Mouse (Mus musculus) midbrain, embryonic 15.5 days (tissue): Measurements from ENCODE around the gene Atg16l2. TPM values are rescaled to one million over a fixed set of nuclear protein-coding genes. Genes with fewer than 3 reads are reported as not detected.

ENCODE experiments used
- ATAC-seq: fragments of 200-750 bp; cut with Nextera tagmentation; replicated peaks from 2 replicates; pipeline ENCODE4 v1.8.0; 2017; ENCODE audit warnings: moderate TSS enrichment
- H3K27ac ChIP-seq: fragments of 300-500 bp; sonication (generic); 2 replicates; pipeline ENCODE4 v1.5.1; 2015; ENCODE audit warnings: mild to moderate bottlenecking, inconsistent platforms
- H3K27me3 ChIP-seq: fragments of 300-500 bp; sonication (generic); replicated peaks from 2 replicates; pipeline ENCODE4 v1.6.1; 2015; ENCODE audit warnings: inconsistent platforms
- H3K36me3 ChIP-seq: fragments of 300-500 bp; sonication (generic); replicated peaks from 2 replicates; pipeline ENCODE4 v1.6.1; 2015; ENCODE audit warnings: inconsistent platforms
- H3K4me1 ChIP-seq: fragments of 300-500 bp; sonication (generic); 2 replicates; pipeline ENCODE4 v1.6.1; 2015; ENCODE audit warnings: inconsistent platforms
- H3K4me2 ChIP-seq: fragments of 300-500 bp; sonication (generic); 2 replicates; pipeline ENCODE4 v1.6.1; 2015; ENCODE audit warnings: inconsistent platforms, mild to moderate bottlenecking, moderate library complexity
- H3K4me3 ChIP-seq: fragments of 300-500 bp; sonication (generic); 2 replicates; pipeline ENCODE4 v1.5.1; 2015; ENCODE audit warnings: mild to moderate bottlenecking, inconsistent platforms
- H3K9ac ChIP-seq: fragments of 300-500 bp; sonication (generic); 2 replicates; pipeline ENCODE4 v1.6.1; 2015; ENCODE audit warnings: mild to moderate bottlenecking, inconsistent platforms
- H3K9me3 ChIP-seq: fragments of 300-500 bp; sonication (generic); 2 replicates; pipeline ENCODE4 v1.6.1; 2016; ENCODE audit warnings: inconsistent platforms
- WGBS: fragments of 180-500 bp; shearing (Covaris S2); methylation state at CpG from one replicate; pipeline ENCODE4 v1.1.7; 2015; ENCODE audit warnings: mixed read lengths; 5-methylcytosine and 5-hydroxymethylcytosine counted together
- polyA plus RNA-seq: library from polyadenylated mRNA; unstranded; fragments of >200 nt; fragmentation: Nextera tagmentation; extraction: Ambion mirVana; gene quantifications from 2 replicates; pipeline ENCODE4 v1.2.1, GENCODE M21; 2015

Gene Atg16l2
- polyA plus RNA-seq, 1 experiment from 2014 or later, result 26.9 TPM

GRCm38 (mm10) chr7:101287820-101288219, 14.2 kb downstream of the Atg16l2 start:
- 91% methylated on average over 2 of the region's 2 CpGs for WGBS
- no peak overlapping the region for H3K4me2 ChIP-seq
- no peaks in the 10 kb centered on the region for H3K4me1 ChIP-seq
- no peaks in the 10 kb centered on the region for H3K9me3 ChIP-seq
- no peaks in the 10 kb centered on the region for H3K27me3 ChIP-seq
- no peak for ATAC-seq
- no peak overlapping the region for H3K9ac ChIP-seq
- H3K36me3 ChIP-seq, result peaks cover 12% of the 10 kb centered on the region; the same call in 1 of the 2 replicates
- no peak overlapping the region for H3K27ac ChIP-seq
- no peak overlapping the region for H3K4me3 ChIP-seq

- H3K27me3 ChIP-seq, result no peaks in the 10 kb centered on the region
- H3K9ac ChIP-seq, result no peak overlapping the region
- no peaks in the 10 kb centered on the region for H3K4me1 ChIP-seq
- H3K4me2 ChIP-seq, result no peak overlapping the region
- H3K4me3 ChIP-seq, result no peak overlapping the region
- no peak overlapping the region for H3K27ac ChIP-seq
- H3K9me3 ChIP-seq, result no peaks in the 10 kb centered on the region
- peaks cover 12% of the 10 kb centered on the region; the same call in 1 of the 2 replicates for H3K36me3 ChIP-seq
- 82% methylated on average over 4 of the region's 4 CpGs for WGBS
- ATAC-seq, result no peak
These were observed 15.2 kb downstream of the Atg16l2 start for GRCm38 (mm10) chr7:101286891-101287290.

GRCm38 (mm10) chr7:101284504-101284903, 17.5 kb downstream of the Atg16l2 start:
- WGBS, result 97% methylated on average over 1 of the region's 1 CpGs
- Histone ChIP-seq H3K4me3 (no peak overlapping the region), H3K9ac (no peak overlapping the region), H3K4me2 (no peak overlapping the region), H3K36me3 (peaks cover 9% of the 10 kb centered on the region; the same call in 1 of the 2 replicates), H3K4me1 (no peaks in the 10 kb centered on the region), H3K27ac (no peak overlapping the region), H3K27me3 (no peaks in the 10 kb centered on the region), H3K9me3 (no peaks in the 10 kb centered on the region)
- no peak for ATAC-seq

- H3K36me3 ChIP-seq, result peaks cover 23% of the 10 kb centered on the region; the same call in 1 of the 2 replicates
- no peaks in the 10 kb centered on the region for H3K4me1 ChIP-seq
- H3K9ac ChIP-seq, result no peak overlapping the region
- 82% methylated on average over 3 of the region's 3 CpGs for WGBS
- H3K4me2 ChIP-seq, result no peak overlapping the region
- H3K4me3 ChIP-seq, result no peak overlapping the region
- ATAC-seq, result no peak
- no peaks in the 10 kb centered on the region for H3K9me3 ChIP-seq
- no peaks in the 10 kb centered on the region for H3K27me3 ChIP-seq
- no peak overlapping the region for H3K27ac ChIP-seq
These were observed 19.3 kb downstream of the Atg16l2 start for GRCm38 (mm10) chr7:101282721-101283120.

- WGBS, result 91% methylated on average over 8 of the region's 8 CpGs
These were observed 29.4 kb downstream of the Atg16l2 start for GRCm38 (mm10) chr7:101272466-101273160.

GRCm38 (mm10) chr7:101271602-101272001, 30.4 kb downstream of the Atg16l2 start:
- Histone ChIP-seq H3K27ac (no peak overlapping the region), H3K9ac (no peak overlapping the region), H3K4me3 (no peak overlapping the region), H3K36me3 (peaks cover 19% of the 10 kb centered on the region; the same call in 1 of the 2 replicates), H3K27me3 (no peaks in the 10 kb centered on the region), H3K4me1 (no peaks in the 10 kb centered on the region), H3K4me2 (no peak overlapping the region), H3K9me3 (no peaks in the 10 kb centered on the region)
- ATAC-seq, result no peak
- 82% methylated on average over 1 of the region's 1 CpGs for WGBS

More at GRCm38 (mm10) chr7:101272466-101273160, 29.4 kb downstream of the Atg16l2 start:
- ATAC-seq, result no peak
- no peak overlapping the region for H3K4me3 ChIP-seq
- peaks cover 15% of the 10 kb centered on the region; the same call in 1 of the 2 replicates for H3K36me3 ChIP-seq
- H3K4me1 ChIP-seq, result no peaks in the 10 kb centered on the region
- H3K9ac ChIP-seq, result no peak overlapping the region
- no peak overlapping the region for H3K4me2 ChIP-seq
- H3K9me3 ChIP-seq, result no peaks in the 10 kb centered on the region
- no peaks in the 10 kb centered on the region for H3K27me3 ChIP-seq
- no peak overlapping the region for H3K27ac ChIP-seq

- H3K9ac ChIP-seq, result no peak overlapping the region
- no peak for ATAC-seq
- no peak overlapping the region for H3K27ac ChIP-seq
- H3K9me3 ChIP-seq, result no peaks in the 10 kb centered on the region
- no peaks in the 10 kb centered on the region for H3K27me3 ChIP-seq
- no peak overlapping the region for H3K4me2 ChIP-seq
- H3K4me3 ChIP-seq, result no peak overlapping the region
- peaks cover 13% of the 10 kb centered on the region; the same call in 1 of the 2 replicates for H3K36me3 ChIP-seq
- WGBS, result 79% methylated on average over 3 of the region's 3 CpGs
- H3K4me1 ChIP-seq, result no peaks in the 10 kb centered on the region
These were observed 34.4 kb downstream of the Atg16l2 start for GRCm38 (mm10) chr7:101267457-101268259.

GRCm38 (mm10) chr7:101263511-101263910, 38.5 kb downstream of the Atg16l2 start:
- Histone ChIP-seq H3K9me3 (no peaks in the 10 kb centered on the region), H3K27me3 (no peaks in the 10 kb centered on the region), H3K27ac (no peak overlapping the region), H3K9ac (no peak overlapping the region), H3K4me3 (no peak overlapping the region), H3K36me3 (peaks cover 20% of the 10 kb centered on the region; the same call in 1 of the 2 replicates), H3K4me1 (no peaks in the 10 kb centered on the region), H3K4me2 (no peak overlapping the region)
- no peak for ATAC-seq

- Histone ChIP-seq H3K9me3 (no peaks in the 10 kb centered on the region), H3K27ac (no peak overlapping the region), H3K4me1 (no peaks in the 10 kb centered on the region), H3K36me3 (peaks cover 15% of the 10 kb centered on the region; the same call in 1 of the 2 replicates), H3K4me2 (no peak overlapping the region), H3K4me3 (no peak overlapping the region), H3K9ac (no peak overlapping the region), H3K27me3 (no peaks in the 10 kb centered on the region)
- no peak for ATAC-seq
- WGBS, result 68% methylated on average over 4 of the region's 4 CpGs
These were observed 40.0 kb downstream of the Atg16l2 start for GRCm38 (mm10) chr7:101261941-101262546.

- ATAC-seq, result no peak
- no peak overlapping the region for H3K9ac ChIP-seq
- no peaks in the 10 kb centered on the region for H3K4me1 ChIP-seq
- peaks cover 19% of the 10 kb centered on the region; the same call in 1 of the 2 replicates for H3K36me3 ChIP-seq
- H3K4me2 ChIP-seq, result no peak overlapping the region
- H3K27ac ChIP-seq, result no peak overlapping the region
- no peaks in the 10 kb centered on the region for H3K9me3 ChIP-seq
- H3K27me3 ChIP-seq, result no peaks in the 10 kb centered on the region
- H3K4me3 ChIP-seq, result no peak overlapping the region
These were observed 43.6 kb downstream of the Atg16l2 start for GRCm38 (mm10) chr7:101258482-101258881.

- Histone ChIP-seq H3K9ac (no peak overlapping the region), H3K9me3 (no peaks in the 10 kb centered on the region), H3K4me2 (no peak overlapping the region), H3K36me3 (peaks cover 12% of the 10 kb centered on the region), H3K4me1 (no peaks in the 10 kb centered on the region), H3K4me3 (no peak overlapping the region), H3K27me3 (no peaks in the 10 kb centered on the region), H3K27ac (no peak overlapping the region)
- no peak for ATAC-seq
- WGBS, result 77% methylated on average over 2 of the region's 2 CpGs
These were observed 49.0 kb downstream of the Atg16l2 start for GRCm38 (mm10) chr7:101253071-101253470.

- no peaks in the 10 kb centered on the region for H3K4me1 ChIP-seq
- WGBS, result 92% methylated on average over 2 of the region's 2 CpGs
- no peak for ATAC-seq
- H3K4me2 ChIP-seq, result no peak overlapping the region
- peaks cover 16% of the 10 kb centered on the region for H3K36me3 ChIP-seq
- H3K4me3 ChIP-seq, result no peak overlapping the region
- no peak overlapping the region for H3K9ac ChIP-seq
- no peak overlapping the region for H3K27ac ChIP-seq
- no peaks in the 10 kb centered on the region for H3K9me3 ChIP-seq
- H3K27me3 ChIP-seq, result no peaks in the 10 kb centered on the region
These were observed 52.9 kb downstream of the Atg16l2 start for GRCm38 (mm10) chr7:101249173-101249572.
